Mouse (Mus musculus) embryonic stem cell, embryonic (primary cell): ENCODE measurements around the gene Nr1h3.

Source experiments
- CTCF ChIA-PET, 4 experiments: fragments of 300-600 bp in 2 of 4; fragments of 350-600 bp in 2 of 4; sonication (Branson Sonifier 250); formaldehyde crosslinking; loops; one replicate each; lab custom pipeline; 2022; ENCODE audit warnings: inconsistent platforms in 2 of 4; lab: Charles Lee
- POLR2A ChIA-PET, 4 experiments: fragments of 300-600 bp in 2 of 4; fragments of 350-600 bp in 2 of 4; sonication (Branson Sonifier 250); formaldehyde crosslinking; loops; one replicate each; lab custom pipeline; 2022; ENCODE audit warnings: antibody characterized with exemption in 4 of 4, inconsistent platforms in 1 of 4; lab: Charles Lee

Gene Nr1h3

GRCm38 (mm10) chr2:91136513-91137412 is 65.9 kb downstream of the Nr1h3 start:
- POLR2A ChIA-PET: interaction anchor here in 2 of 4 experiments (0.5 to 9.0 kb wide), 11 partner anchors 13 to 100 kb away, joined by 3 to 68 read pairs (median 4); partner anchors contain the start of genes Ddb2 (in 2 of the 2) and Mybpc3 (in 1 of the 2)
- CTCF ChIA-PET: interaction anchor here in 3 of 4 experiments (0.5 to 2.6 kb wide), 6 partner anchors 13 to 87 kb away, joined by 3 to 13 read pairs (median 6); no protein-coding TSS in a partner anchor
